Mouse (Mus musculus): ENCODE results near the gene Tinag. TPM values are rescaled to one million over a fixed set of nuclear protein-coding genes. Genes with fewer than 3 reads are reported as not detected.

The Tinag gene
- polyA plus RNA-seq, 1 experiment from 2014 or later: 0.08 TPM

DNA sequence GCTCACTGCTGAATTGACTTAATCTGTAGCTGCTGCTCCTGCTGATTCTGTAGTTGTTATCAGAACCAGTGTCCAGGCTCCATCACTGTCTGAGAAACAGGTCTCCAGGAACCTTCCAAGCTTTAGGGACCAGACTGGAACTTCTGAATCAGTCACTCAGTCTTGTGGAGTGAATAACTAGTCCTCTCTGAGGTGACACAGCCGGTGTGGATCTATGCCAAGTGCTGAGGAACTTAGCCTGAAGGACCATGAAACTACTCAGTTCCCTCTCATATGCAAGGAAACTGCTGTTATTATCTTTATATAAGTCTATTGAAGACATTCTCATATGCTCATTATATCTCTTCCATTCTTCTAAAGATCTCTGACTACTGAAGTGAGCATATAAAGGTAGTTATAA lies 49.6 kb downstream of the Tinag start:
- H3K4me3 ChIP-seq: no peak overlapping the region
- H3K4me2 ChIP-seq: no peak overlapping the region
- H3K27ac ChIP-seq: no peak overlapping the region
- WGBS: 97% methylated on average over 1 of the region's 1 CpGs
- no peak overlapping the region for H3K9ac ChIP-seq
- H3K36me3 ChIP-seq: no peaks in the 10 kb centered on the region
- no peaks in the 10 kb centered on the region for H3K27me3 ChIP-seq
- H3K9me3 ChIP-seq: no peaks in the 10 kb centered on the region
- H3K4me1 ChIP-seq: no peaks in the 10 kb centered on the region
- ATAC-seq (ENCODE audit: insufficient number of reproducible peaks, low FRiP score, low TSS enrichment, low read depth): no peak

DNA sequence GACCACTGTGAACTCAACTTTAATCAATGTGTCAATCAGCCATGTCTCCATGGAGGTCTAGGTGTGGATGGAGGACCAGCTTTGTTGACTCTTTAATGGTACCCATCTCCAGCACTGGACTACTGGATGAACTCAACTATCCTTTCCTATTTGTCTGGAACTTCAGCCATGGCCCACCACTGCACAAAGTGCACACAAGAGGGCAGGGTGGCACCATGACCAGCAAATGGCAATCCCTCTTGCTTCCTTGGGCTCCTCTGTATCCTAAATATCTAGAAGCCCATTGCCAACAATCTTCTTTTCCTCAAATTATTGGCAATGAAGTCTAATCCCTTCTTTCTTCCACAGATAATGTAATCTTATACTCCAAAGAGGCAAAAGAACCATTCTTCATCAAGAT lies 55.6 kb downstream of the Tinag start:
- no peaks in the 10 kb centered on the region for H3K9me3 ChIP-seq
- ATAC-seq (ENCODE audit: insufficient number of reproducible peaks, low FRiP score, low TSS enrichment, low read depth): no peak
- H3K9ac ChIP-seq: no peak overlapping the region
- H3K4me1 ChIP-seq: no peaks in the 10 kb centered on the region
- H3K27ac ChIP-seq: no peak overlapping the region
- H3K4me2 ChIP-seq: no peak overlapping the region
- no peaks in the 10 kb centered on the region for H3K27me3 ChIP-seq
- H3K36me3 ChIP-seq: no peaks in the 10 kb centered on the region
- H3K4me3 ChIP-seq: no peak overlapping the region

DNA sequence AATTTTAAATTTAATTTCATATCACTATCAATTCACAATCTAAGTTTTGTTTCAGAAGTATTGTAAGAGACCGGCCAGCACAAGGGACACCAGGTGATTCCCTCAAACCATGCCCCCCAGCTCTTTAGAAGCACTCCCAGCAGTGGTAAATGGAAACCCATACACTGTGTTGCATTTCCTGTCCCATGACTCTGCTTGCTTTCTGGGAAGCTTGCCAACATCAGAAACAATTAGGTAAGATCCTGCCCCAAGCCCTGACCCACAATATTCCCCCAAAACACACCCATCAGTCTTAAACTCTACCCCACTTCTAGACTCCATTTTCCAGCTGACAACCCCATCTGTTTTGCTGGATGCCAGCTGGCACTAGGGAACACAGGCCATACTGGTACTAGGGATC lies 110.8 kb downstream of the Tinag start:
- Histone ChIP-seq H3K9ac (no peak overlapping the region), H3K4me2 (no peak overlapping the region), H3K27ac (no peak overlapping the region), H3K27me3 (no peaks in the 10 kb centered on the region), H3K36me3 (no peaks in the 10 kb centered on the region), H3K4me3 (no peak overlapping the region), H3K9me3 (no peaks in the 10 kb centered on the region), H3K4me1 (no peaks in the 10 kb centered on the region)
- no peak for ATAC-seq (ENCODE audit: insufficient number of reproducible peaks, low FRiP score, low TSS enrichment, low read depth)
- 76% methylated on average over 1 of the region's 1 CpGs for WGBS

DNA sequence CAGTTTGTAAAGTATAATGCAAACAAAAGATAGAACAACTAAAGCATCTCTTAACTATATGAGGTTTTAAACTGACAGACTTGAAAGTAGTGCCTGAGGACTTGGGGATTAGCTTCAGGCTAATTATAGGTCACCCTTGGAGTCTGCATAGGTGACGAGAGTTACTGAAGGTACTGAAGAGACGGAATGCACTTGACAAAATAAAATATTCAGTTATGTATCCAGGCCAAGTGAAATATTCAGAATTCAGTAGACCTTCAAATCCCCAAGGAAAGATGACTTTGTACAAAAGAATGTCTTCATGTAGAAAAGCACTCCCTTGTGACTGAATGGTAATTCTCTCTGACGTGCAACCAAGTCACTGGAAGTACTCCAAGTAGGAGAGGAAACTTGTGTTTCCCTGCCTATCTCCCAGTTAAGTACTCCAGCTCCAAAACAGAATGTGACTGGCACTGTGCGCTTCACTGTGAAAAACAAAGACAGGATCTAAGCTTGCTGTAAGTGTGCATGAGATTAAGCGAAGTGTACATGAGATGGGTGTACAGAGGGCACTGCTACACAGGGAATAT lies 130.4 kb downstream of the Tinag start:
- Histone ChIP-seq H3K4me2 (no peak overlapping the region), H3K4me3 (no peak overlapping the region), H3K27ac (no peak overlapping the region), H3K4me1 (no peaks in the 10 kb centered on the region), H3K9ac (no peak overlapping the region), H3K9me3 (no peaks in the 10 kb centered on the region), H3K36me3 (no peaks in the 10 kb centered on the region), H3K27me3 (no peaks in the 10 kb centered on the region)
- no peak for ATAC-seq (ENCODE audit: insufficient number of reproducible peaks, low FRiP score, low TSS enrichment, low read depth)
- WGBS: 76% methylated on average over 5 of the region's 5 CpGs

Measured in limb, embryonic 15.5 days (tissue).